Mouse (Mus musculus): ENCODE measurements around the gene Nckap5. TPM values are rescaled to one million over a fixed set of nuclear protein-coding genes. Genes with fewer than 3 reads are reported as not detected.

Gene Nckap5
- under 1 TPM; 0.36 to 0.96 TPM for total RNA-seq (2023)

GRCm38 (mm10) chr1:126830031-126830927 is at the start of gene Nckap5:
Nckap5 (minus strand) TSS chr1:126830799.

GRCm38 (mm10) chr1:125912601-125913600 is 917.7 kb downstream of the Nckap5 start, which contains the start of gene Lypd1:
Lypd1 (minus strand) TSS chr1:125913101.

Data from T-cell, adult 66 days (primary cell).